Mouse (Mus musculus) hindbrain, embryonic 16.5 days (tissue): ENCODE measurements around the gene Gtpbp2. TPM values are rescaled to one million over a fixed set of nuclear protein-coding genes. Genes with fewer than 3 reads are reported as not detected.

ENCODE experiments used
- ATAC-seq: fragments of 200-750 bp; cut with Nextera tagmentation; 2 replicates; pipeline ENCODE4 v1.8.0; 2017; ENCODE audit warnings: moderate TSS enrichment, moderate library complexity
- H3K27ac ChIP-seq: fragments of 300-500 bp; sonication (generic); 2 replicates; pipeline ENCODE4 v1.5.1; 2014; ENCODE audit warnings: low read depth, mild to moderate bottlenecking, control low read depth, low read length, moderate library complexity
- H3K27me3 ChIP-seq: fragments of 300-500 bp; sonication (generic); replicated peaks from 2 replicates; pipeline ENCODE4 v1.6.1; 2014; ENCODE audit warnings: low read length; ENCODE audit not compliant: control insufficient read depth, insufficient read depth
- H3K36me3 ChIP-seq: fragments of 300-500 bp; sonication (generic); 2 replicates; pipeline ENCODE4 v1.6.1; 2014; ENCODE audit warnings: mild to moderate bottlenecking, low read length, moderate library complexity, mixed read lengths; ENCODE audit not compliant: control insufficient read depth, insufficient read depth
- H3K4me1 ChIP-seq: fragments of 300-500 bp; sonication (generic); 2 replicates; pipeline ENCODE4 v1.6.1; 2014; ENCODE audit warnings: low read depth, low read length; ENCODE audit not compliant: control insufficient read depth, insufficient read depth
- H3K4me2 ChIP-seq: fragments of 300-500 bp; sonication (generic); 2 replicates; pipeline ENCODE4 v1.6.1; 2014; ENCODE audit warnings: mild to moderate bottlenecking, low read length, control low read depth, moderate library complexity
- H3K4me3 ChIP-seq: fragments of 300-500 bp; sonication (generic); 2 replicates; pipeline ENCODE4 v1.5.1; 2014; ENCODE audit warnings: mild to moderate bottlenecking, low read length, control low read depth, moderate library complexity
- H3K9ac ChIP-seq: fragments of 300-500 bp; sonication (generic); 2 replicates; pipeline ENCODE4 v1.6.1; 2014; ENCODE audit warnings: low read depth, mild to moderate bottlenecking, control low read depth, low read length, moderate library complexity
- H3K9me3 ChIP-seq: fragments of 300-500 bp; sonication (generic); 2 replicates; pipeline ENCODE4 v1.6.1; 2014; ENCODE audit warnings: mild to moderate bottlenecking, low read length, moderate library complexity; ENCODE audit not compliant: control insufficient read depth
- WGBS: fragments of 180-500 bp; shearing (Covaris S2); extraction: QIAGEN DNeasy Blood & Tissue Kit; methylation state at CpG from one replicate; pipeline ENCODE4 v1.1.7; 2014; 5-methylcytosine and 5-hydroxymethylcytosine counted together
- polyA plus RNA-seq: library from polyadenylated mRNA; unstranded; fragments of >200 nt; fragmentation: Nextera tagmentation; extraction: Ambion mirVana; gene quantifications from 2 replicates; pipeline ENCODE4 v1.2.1, GENCODE M21; 2015

Gene Gtpbp2
- polyA plus RNA-seq, 1 experiment from 2014 or later, result 41.0 TPM

DNA sequence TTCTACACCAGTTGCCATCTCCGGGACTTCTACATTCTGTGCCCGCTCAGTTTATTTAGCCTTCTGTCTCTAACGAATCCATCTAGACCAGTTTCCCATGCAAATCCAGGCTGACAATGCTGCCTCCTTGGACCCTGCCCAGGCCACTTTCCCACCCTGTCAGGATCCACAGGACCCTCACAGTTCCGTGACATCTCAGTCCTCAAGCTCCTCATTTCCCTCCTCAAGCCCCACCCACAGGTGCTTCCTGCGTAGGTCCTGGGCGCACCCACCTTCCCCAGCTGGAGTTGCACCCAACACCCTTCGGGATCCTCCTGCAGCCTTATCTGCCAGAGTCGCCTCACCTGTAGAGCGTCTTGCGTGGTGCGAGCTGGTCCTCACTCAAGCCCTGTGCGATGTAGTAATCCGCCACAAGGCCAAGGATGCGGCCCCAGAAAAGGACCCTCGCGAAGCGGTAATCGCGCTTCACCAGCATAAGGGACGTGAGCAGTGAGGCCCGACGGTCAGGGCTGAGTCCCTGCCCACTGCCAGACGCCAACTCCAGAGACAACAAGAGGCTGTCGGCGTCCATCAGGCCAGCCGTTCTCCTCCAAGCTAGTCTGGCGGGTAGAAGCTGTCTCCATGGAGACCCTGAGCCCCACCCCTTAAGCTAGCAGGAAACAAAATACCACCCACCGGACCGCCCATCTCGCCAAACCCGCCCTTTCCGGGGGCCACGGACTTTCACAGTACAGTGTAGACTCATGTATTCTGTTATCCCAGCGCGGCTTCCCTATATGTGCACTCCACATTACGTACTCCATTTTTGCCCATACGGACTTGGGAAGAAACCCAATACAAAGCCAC lies 17.0 kb upstream of the Gtpbp2 start, which contains the start of gene Rsph9:
Rsph9 (minus strand) TSS at position 639 of the 846 bp plus-strand sequence.
- Histone ChIP-seq H3K4me1 (peaks cover 8% of the 10 kb centered on the region), H3K9me3 (no peaks in the 10 kb centered on the region), H3K27ac (0 out of 2 replicates have a peak within 1 kb of the TSS, but pooled peaks have one; percentile 24), H3K36me3 (peaks cover 13% of the 10 kb centered on the region), H3K4me3 (peak within 1 kb of the TSS; percentile 58), H3K9ac (peak within 1 kb of the TSS; percentile 72), H3K27me3 (no peaks in the 10 kb centered on the region), H3K4me2 (peak within 1 kb of the TSS; percentile 87)
- 6% methylated on average over 37 of the region's 37 CpGs for WGBS
- peak; percentile 97 for ATAC-seq

DNA sequence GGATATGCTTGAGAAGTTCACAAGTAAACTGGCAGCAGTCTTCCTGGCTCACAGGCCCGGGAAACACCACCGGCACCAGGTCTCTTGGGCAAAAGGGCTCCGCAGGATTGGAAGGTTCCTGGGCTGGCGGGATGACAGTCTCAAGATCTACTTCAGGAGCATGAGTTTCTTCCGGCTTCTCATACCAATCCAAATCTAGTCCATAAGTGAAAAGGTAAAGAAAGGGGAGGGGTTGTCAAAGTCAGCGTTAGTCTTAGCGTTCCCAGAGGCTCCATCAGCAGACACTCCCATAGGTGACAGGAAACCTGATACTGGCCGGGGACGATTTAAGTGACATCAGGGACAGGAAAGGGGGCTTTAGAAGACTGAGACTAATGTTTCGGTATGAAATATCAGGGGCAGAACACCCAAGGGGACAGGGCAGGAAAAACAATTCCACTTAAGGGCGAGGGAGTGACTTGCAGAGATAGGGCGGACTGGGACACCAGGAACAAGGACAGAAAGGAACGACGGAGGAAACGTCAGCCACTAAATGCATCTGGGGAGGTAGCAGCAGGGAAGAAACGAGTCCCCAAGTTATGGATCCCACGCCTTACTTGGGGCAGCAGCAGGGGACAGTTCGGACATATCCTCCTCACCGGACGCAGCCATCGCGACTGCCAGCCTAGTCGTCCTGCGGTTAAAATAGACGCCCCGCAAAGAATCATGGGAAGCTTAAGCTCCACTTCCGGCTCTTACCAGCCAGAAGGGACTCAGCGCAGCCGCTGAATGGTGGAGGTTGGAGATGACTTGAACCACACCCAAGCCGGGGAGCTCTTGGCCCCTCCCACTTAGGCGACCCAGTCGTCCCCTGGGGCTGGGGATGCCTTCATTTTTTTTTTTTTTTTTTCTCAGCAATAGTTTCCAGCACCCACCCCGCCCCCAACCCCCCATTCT lies 7.7 kb upstream of the Gtpbp2 start, which contains the start of gene Mad2l1bp:
Mad2l1bp (minus strand) TSS at position 707 of the 936 bp plus-strand sequence.
- Histone ChIP-seq H3K9ac (peak within 1 kb of the TSS; percentile 68), H3K4me3 (peak within 1 kb of the TSS; percentile 63), H3K27me3 (no peaks in the 10 kb centered on the region), H3K9me3 (no peaks in the 10 kb centered on the region), H3K36me3 (no peaks in the 10 kb centered on the region; the same call in 1 of the 2 replicates), H3K4me2 (peak within 1 kb of the TSS; percentile 77), H3K4me1 (peaks cover 8% of the 10 kb centered on the region), H3K27ac (no peak within 1 kb of the TSS)
- peak; percentile 89 for ATAC-seq
- 8% methylated on average over 33 of the region's 33 CpGs for WGBS

DNA sequence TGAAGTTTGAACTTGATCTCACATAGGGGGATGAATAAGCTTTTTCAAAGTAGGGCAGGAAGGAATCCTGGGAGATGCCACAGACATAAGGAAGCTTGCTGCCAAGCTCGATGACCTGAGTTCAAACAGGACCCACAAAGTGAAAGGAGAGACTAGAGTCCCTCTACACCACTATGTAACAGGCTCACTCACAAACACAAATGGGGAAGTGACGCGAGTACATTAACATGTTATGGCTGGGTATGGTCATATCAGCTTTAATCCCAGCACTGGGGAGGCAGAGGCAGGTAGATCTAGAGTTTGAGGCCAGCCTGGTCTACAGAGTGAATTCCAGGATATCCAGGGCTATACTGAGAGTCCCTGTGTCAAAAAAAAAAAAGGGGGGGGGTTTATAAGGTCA lies 6.5 kb upstream of the Gtpbp2 start:
- Histone ChIP-seq H3K4me3 (no peak overlapping the region), H3K27me3 (no peaks in the 10 kb centered on the region), H3K9ac (no peak overlapping the region), H3K9me3 (no peaks in the 10 kb centered on the region), H3K4me2 (no peak overlapping the region), H3K27ac (no peak overlapping the region), H3K4me1 (peaks cover 8% of the 10 kb centered on the region), H3K36me3 (no peaks in the 10 kb centered on the region)
- no peak for ATAC-seq
- WGBS, result 93% methylated on average over 3 of the region's 3 CpGs

DNA sequence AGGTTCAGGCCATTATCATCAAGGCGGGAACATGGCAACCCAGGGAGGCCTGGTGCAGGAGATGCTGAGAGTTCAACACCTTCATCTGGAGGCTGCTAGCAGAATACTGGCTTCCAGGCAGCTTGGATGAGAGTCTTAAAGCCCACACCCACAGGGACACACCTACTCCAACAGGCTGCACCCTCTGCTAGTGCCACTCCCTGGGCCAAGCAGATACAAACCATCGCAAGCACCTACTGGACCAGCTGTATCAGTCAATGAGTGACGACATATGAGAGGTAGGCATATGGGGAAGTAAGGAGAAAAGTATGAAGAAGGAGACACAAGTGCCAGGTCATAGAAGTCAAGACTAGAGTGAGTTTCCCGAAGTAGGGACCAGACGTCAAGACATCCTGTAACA lies 4.2 kb upstream of the Gtpbp2 start:
- H3K4me2 ChIP-seq, result no peak overlapping the region
- no peak overlapping the region for H3K27ac ChIP-seq
- H3K36me3 ChIP-seq, result no peaks in the 10 kb centered on the region
- H3K9ac ChIP-seq, result no peak overlapping the region
- no peak for ATAC-seq
- H3K27me3 ChIP-seq, result no peaks in the 10 kb centered on the region
- WGBS, result 88% methylated on average over 5 of the region's 5 CpGs
- no peaks in the 10 kb centered on the region for H3K9me3 ChIP-seq
- no peak overlapping the region for H3K4me3 ChIP-seq
- H3K4me1 ChIP-seq, result peaks cover 11% of the 10 kb centered on the region

DNA sequence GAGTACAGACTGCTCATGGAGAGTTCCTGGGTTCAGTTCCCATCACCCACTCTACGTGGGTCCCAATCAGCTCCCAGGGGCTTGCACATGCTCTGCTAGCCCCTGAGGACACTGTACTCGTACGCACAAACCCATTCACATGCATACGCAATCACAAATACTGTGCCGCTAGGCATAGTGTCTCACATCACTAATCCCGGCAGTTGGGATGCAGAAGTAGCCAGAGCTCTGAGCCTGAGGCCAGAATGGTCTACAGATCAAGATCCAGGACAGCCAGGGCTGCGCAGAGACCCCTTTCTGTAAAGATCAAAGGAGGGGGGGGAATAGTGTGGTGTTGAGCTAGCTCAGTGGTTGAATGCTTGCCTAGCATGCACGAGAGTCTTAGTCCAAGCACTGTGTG lies 3.7 kb upstream of the Gtpbp2 start:
- Histone ChIP-seq H3K9ac (no peak overlapping the region), H3K9me3 (no peaks in the 10 kb centered on the region), H3K4me1 (peaks cover 15% of the 10 kb centered on the region), H3K4me3 (no peak overlapping the region), H3K36me3 (no peaks in the 10 kb centered on the region), H3K27me3 (no peaks in the 10 kb centered on the region), H3K27ac (no peak overlapping the region), H3K4me2 (no peak overlapping the region)
- 88% methylated on average over 8 of the region's 8 CpGs for WGBS
- no peak for ATAC-seq

DNA sequence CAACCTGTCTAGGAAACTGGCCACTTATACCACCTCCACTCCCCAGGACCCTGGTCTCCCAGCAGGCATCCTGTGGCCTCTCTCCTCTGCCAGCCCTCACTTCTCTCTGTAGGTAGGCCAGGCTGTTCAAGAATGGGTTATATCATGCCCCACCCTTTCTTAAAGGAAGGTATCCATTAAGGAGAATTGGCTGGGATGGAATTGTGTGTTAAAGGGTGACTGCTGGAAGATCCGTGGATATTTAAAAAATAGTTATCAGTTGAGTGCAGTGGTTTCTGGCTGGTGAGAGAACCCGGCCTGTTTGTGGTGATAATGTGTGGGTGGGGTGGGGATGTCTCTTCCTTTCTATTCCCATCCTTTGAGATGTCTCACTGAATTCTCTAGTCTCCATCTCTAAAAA lies 1.6 kb upstream of the Gtpbp2 start:
- H3K4me3 ChIP-seq, result no peak overlapping the region
- no peak overlapping the region for H3K4me2 ChIP-seq
- H3K9me3 ChIP-seq, result no peaks in the 10 kb centered on the region
- ATAC-seq, result no peak
- H3K4me1 ChIP-seq, result peaks cover 13% of the 10 kb centered on the region
- peaks cover 2% of the 10 kb centered on the region; the same call in 1 of the 2 replicates for H3K36me3 ChIP-seq
- no peaks in the 10 kb centered on the region for H3K27me3 ChIP-seq
- H3K9ac ChIP-seq, result no peak overlapping the region
- 70% methylated on average over 2 of the region's 2 CpGs for WGBS
- H3K27ac ChIP-seq, result no peak overlapping the region

DNA sequence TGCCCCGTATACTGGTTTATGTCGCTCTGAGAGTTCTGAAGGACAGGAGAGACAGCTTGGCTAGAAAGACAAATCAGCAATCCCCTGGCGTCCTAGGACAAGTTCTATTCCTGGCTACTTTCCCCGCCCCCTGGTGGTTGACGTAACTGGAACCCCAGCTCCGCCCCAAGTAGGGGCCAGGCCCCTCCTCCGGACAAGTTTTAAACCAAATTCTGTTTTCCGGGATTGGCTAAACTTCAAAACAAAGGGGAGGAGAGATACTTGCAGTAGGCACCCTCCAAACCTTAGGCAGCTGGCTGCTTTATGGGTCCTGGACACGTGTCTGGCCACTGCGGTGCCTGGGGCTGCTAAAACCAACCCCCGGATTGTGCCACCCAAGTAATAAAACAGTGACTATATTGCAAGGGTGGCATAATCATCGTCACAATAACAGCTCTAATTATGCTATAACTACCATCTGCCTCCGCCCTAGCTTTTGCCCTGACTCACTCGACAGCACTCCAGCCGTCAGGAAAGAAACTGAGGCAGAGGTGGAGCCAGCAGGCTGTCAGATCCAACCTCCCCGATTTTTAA lies 656 bp upstream of the Gtpbp2 start:
- peaks cover 13% of the 10 kb centered on the region for H3K4me1 ChIP-seq
- H3K9ac ChIP-seq, result peak overlapping the region; percentile 71
- ATAC-seq, result peak; percentile 48
- H3K27me3 ChIP-seq, result no peaks in the 10 kb centered on the region
- under 1% methylated on average over 16 of the region's 16 CpGs for WGBS
- H3K27ac ChIP-seq, result peak overlapping the region; percentile 79
- H3K9me3 ChIP-seq, result no peaks in the 10 kb centered on the region
- H3K4me3 ChIP-seq, result peak overlapping the region; percentile 75
- peak overlapping the region; percentile 73 for H3K4me2 ChIP-seq
- peaks cover 8% of the 10 kb centered on the region; the same call in 1 of the 2 replicates for H3K36me3 ChIP-seq

DNA sequence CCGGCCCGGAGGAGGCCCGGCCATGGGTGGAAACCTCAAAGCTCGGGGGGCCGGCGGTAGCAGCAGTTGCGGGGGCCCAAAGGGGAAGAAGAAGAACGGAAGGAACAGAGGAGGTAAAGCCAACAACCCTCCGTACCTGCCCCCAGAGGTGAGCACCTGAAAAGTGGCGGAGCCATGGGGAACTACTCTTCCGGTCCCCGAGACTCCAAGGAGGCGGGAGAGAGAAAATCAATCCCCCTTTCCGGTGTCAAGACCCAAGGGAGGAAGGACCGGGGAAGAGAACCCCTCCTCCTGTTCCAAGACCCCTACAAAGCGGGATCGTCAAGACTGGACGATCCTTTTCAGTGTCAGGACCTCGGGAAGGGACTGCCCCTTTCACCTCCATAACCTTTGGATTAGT lies 347 bp downstream of the Gtpbp2 start:
- peaks cover 10% of the 10 kb centered on the region; the same call in 1 of the 2 replicates for H3K36me3 ChIP-seq
- peaks cover 13% of the 10 kb centered on the region for H3K4me1 ChIP-seq
- H3K27me3 ChIP-seq, result no peaks in the 10 kb centered on the region
- peak overlapping the region; percentile 76 for H3K27ac ChIP-seq
- 0% methylated on average over 18 of the region's 19 CpGs for WGBS
- peak overlapping the region; percentile 75 for H3K4me3 ChIP-seq
- peak; percentile 43 for ATAC-seq
- peak overlapping the region; percentile 81 for H3K4me2 ChIP-seq
- H3K9me3 ChIP-seq, result no peaks in the 10 kb centered on the region
- H3K9ac ChIP-seq, result peak overlapping the region; percentile 84
